Mouse (Mus musculus) midbrain, embryonic 14.5 days (tissue): ENCODE results near the gene Nrn1. TPM values are rescaled to one million over a fixed set of nuclear protein-coding genes. Genes with fewer than 3 reads are reported as not detected.

Experiments
- ATAC-seq: fragments of 200-750 bp; cut with Nextera tagmentation; 2 replicates; pipeline ENCODE4 v1.8.0; 2017; ENCODE audit warnings: moderate number of reproducible peaks, moderate library complexity; ENCODE audit not compliant: low FRiP score, low TSS enrichment
- DNase-seq: peaks from one replicate; pipeline ENCODE4 v3.0.0-alpha.2; 2015
- H3K27ac ChIP-seq: fragments of 300-500 bp; sonication (generic); replicated peaks from 2 replicates; pipeline ENCODE4 v1.5.1; 2014; ENCODE audit warnings: mild to moderate bottlenecking, low read depth, low read length, moderate library complexity
- H3K27me3 ChIP-seq: fragments of 300-500 bp; sonication (generic); 2 replicates; pipeline ENCODE4 v1.6.1; 2014; ENCODE audit warnings: low read length, control low read depth, mixed read lengths; ENCODE audit not compliant: control insufficient read depth, insufficient read depth
- H3K36me3 ChIP-seq: fragments of 300-500 bp; sonication (generic); 2 replicates; pipeline ENCODE4 v1.6.1; 2014; ENCODE audit warnings: low read length, control low read depth; ENCODE audit not compliant: control insufficient read depth, insufficient read depth
- H3K4me1 ChIP-seq: fragments of 300-500 bp; sonication (generic); 2 replicates; pipeline ENCODE4 v1.6.1; 2014; ENCODE audit warnings: mild to moderate bottlenecking, antibody characterized with exemption, low read length, control low read depth; ENCODE audit not compliant: control insufficient read depth, insufficient read depth
- H3K4me2 ChIP-seq: fragments of 300-500 bp; sonication (generic); 2 replicates; pipeline ENCODE4 v1.6.1; 2014; ENCODE audit warnings: mild to moderate bottlenecking, low read length, moderate library complexity
- H3K4me3 ChIP-seq: fragments of 300-500 bp; sonication (generic); replicated peaks from 2 replicates; pipeline ENCODE4 v1.5.1; 2014; ENCODE audit warnings: low read depth, low read length
- H3K9ac ChIP-seq: fragments of 300-500 bp; sonication (generic); replicated peaks from 2 replicates; pipeline ENCODE4 v1.6.1; 2014; ENCODE audit warnings: mild to moderate bottlenecking, low read length, moderate library complexity
- H3K9me3 ChIP-seq: fragments of 300-500 bp; sonication (generic); 2 replicates; pipeline ENCODE4 v1.6.1; 2016; ENCODE audit warnings: low read length, control low read depth, mixed read lengths; ENCODE audit not compliant: control insufficient read depth
- WGBS: fragments of 180-500 bp; shearing (Covaris S2); extraction: QIAGEN DNeasy Blood & Tissue Kit; methylation state at CpG from one replicate; pipeline ENCODE4 v1.1.7; 2014; 5-methylcytosine and 5-hydroxymethylcytosine counted together
- polyA plus RNA-seq: library from polyadenylated mRNA; unstranded; fragments of >200 nt; fragmentation: Nextera tagmentation; extraction: Ambion mirVana; gene quantifications from 2 replicates; pipeline ENCODE4 v1.2.1, GENCODE M21; 2014

The Nrn1 gene
- polyA plus RNA-seq, 1 experiment from 2014 or later, result 80.6 TPM

- Histone ChIP-seq H3K4me2 (peak overlapping the region; percentile 76), H3K4me1 (peaks cover 4% of the 10 kb centered on the region; the same call in 1 of the 2 replicates), H3K36me3 (no peaks in the 10 kb centered on the region), H3K4me3 (peak overlapping the region; percentile 56), H3K27me3 (peaks cover 31% of the 10 kb centered on the region), H3K9ac (peak overlapping the region; percentile 84), H3K27ac (peak overlapping the region; percentile 96), H3K9me3 (no peaks in the 10 kb centered on the region)
- ATAC-seq (no peak), DNase-seq (peak; percentile 71)
- WGBS, result 2% methylated on average over 10 of the region's 10 CpGs
Observed at GRCm38 (mm10) chr13:36733566-36733965, 1.4 kb downstream of the Nrn1 start.

GRCm38 (mm10) chr13:36732891-36733490 lies 1.9 kb downstream of the Nrn1 start:
- no peak for ATAC-seq
- peak overlapping the region; percentile 96 for H3K27ac ChIP-seq
- H3K9ac ChIP-seq, result peak overlapping the region; percentile 84
- H3K36me3 ChIP-seq, result no peaks in the 10 kb centered on the region
- H3K9me3 ChIP-seq, result no peaks in the 10 kb centered on the region
- H3K27me3 ChIP-seq, result peaks cover 36% of the 10 kb centered on the region
- WGBS, result 6% methylated on average over 6 of the region's 6 CpGs
- H3K4me1 ChIP-seq, result peaks cover 4% of the 10 kb centered on the region; the same call in 1 of the 2 replicates
- H3K4me3 ChIP-seq, result peak overlapping the region; percentile 56
- peak; percentile 60 for DNase-seq
- H3K4me2 ChIP-seq, result peak overlapping the region; percentile 76

- Histone ChIP-seq H3K9me3 (no peaks in the 10 kb centered on the region), H3K4me2 (peak overlapping the region; percentile 76), H3K4me1 (peaks cover 4% of the 10 kb centered on the region; the same call in 1 of the 2 replicates), H3K27me3 (peaks cover 36% of the 10 kb centered on the region), H3K27ac (peak overlapping the region; percentile 96), H3K9ac (peak overlapping the region; percentile 84), H3K36me3 (no peaks in the 10 kb centered on the region), H3K4me3 (peak overlapping the region; percentile 56)
- ATAC-seq, result no peak
- under 1% methylated on average over 23 of the region's 23 CpGs for WGBS
- DNase-seq, result peak; percentile 75
Observed at GRCm38 (mm10) chr13:36731931-36732461, 2.9 kb downstream of the Nrn1 start.

GRCm38 (mm10) chr13:36731016-36731930 lies 3.7 kb downstream of the Nrn1 start:
- peak overlapping the region; percentile 96 for H3K27ac ChIP-seq
- under 1% methylated on average over 34 of the region's 34 CpGs for WGBS
- ATAC-seq, result no peak
- H3K27me3 ChIP-seq, result peaks cover 36% of the 10 kb centered on the region
- H3K4me1 ChIP-seq, result peaks cover 4% of the 10 kb centered on the region; the same call in 1 of the 2 replicates
- H3K4me2 ChIP-seq, result peak overlapping the region; percentile 76
- no peaks in the 10 kb centered on the region for H3K9me3 ChIP-seq
- H3K36me3 ChIP-seq, result no peaks in the 10 kb centered on the region
- H3K4me3 ChIP-seq, result peak overlapping the region; percentile 56
- H3K9ac ChIP-seq, result peak overlapping the region; percentile 84
- DNase-seq, result peak; percentile 62

- H3K9ac ChIP-seq, result peak overlapping the region; percentile 84
- DNase-seq (peak; percentile 47), ATAC-seq (no peak)
- peak overlapping the region; percentile 96 for H3K27ac ChIP-seq
- peaks cover 4% of the 10 kb centered on the region; the same call in 1 of the 2 replicates for H3K4me1 ChIP-seq
- no peaks in the 10 kb centered on the region for H3K36me3 ChIP-seq
- peak overlapping the region; percentile 76 for H3K4me2 ChIP-seq
- no peaks in the 10 kb centered on the region for H3K9me3 ChIP-seq
- 1% methylated on average over 14 of the region's 14 CpGs for WGBS
- peaks cover 36% of the 10 kb centered on the region for H3K27me3 ChIP-seq
- peak overlapping the region; percentile 56 for H3K4me3 ChIP-seq
Observed at GRCm38 (mm10) chr13:36730341-36730761, 4.6 kb downstream of the Nrn1 start.

- peak overlapping the region; percentile 84 for H3K9ac ChIP-seq
- H3K27me3 ChIP-seq, result peaks cover 36% of the 10 kb centered on the region
- peak overlapping the region; percentile 96 for H3K27ac ChIP-seq
- no peaks in the 10 kb centered on the region for H3K36me3 ChIP-seq
- H3K4me2 ChIP-seq, result peak overlapping the region; percentile 76
- DNase-seq (peak; percentile 49), ATAC-seq (no peak)
- H3K4me3 ChIP-seq, result peak overlapping the region; percentile 56
- 1% methylated on average over 13 of the region's 13 CpGs for WGBS
- no peaks in the 10 kb centered on the region for H3K9me3 ChIP-seq
- H3K4me1 ChIP-seq, result peaks cover 7% of the 10 kb centered on the region; the same call in 1 of the 2 replicates
Observed at GRCm38 (mm10) chr13:36729731-36730340, 5.1 kb downstream of the Nrn1 start.

GRCm38 (mm10) chr13:36728509-36728908 lies 6.4 kb downstream of the Nrn1 start:
- peak; percentile 17 for DNase-seq
- Histone ChIP-seq H3K27me3 (peaks cover 38% of the 10 kb centered on the region; the same call in 1 of the 2 replicates), H3K36me3 (no peaks in the 10 kb centered on the region), H3K9me3 (no peaks in the 10 kb centered on the region), H3K4me2 (peak overlapping the region; percentile 76), H3K27ac (peak overlapping the region; percentile 96), H3K9ac (peak overlapping the region; percentile 84), H3K4me3 (peak overlapping the region; percentile 56), H3K4me1 (peaks cover 11% of the 10 kb centered on the region; the same call in 1 of the 2 replicates)
- 6% methylated on average over 5 of the region's 5 CpGs for WGBS
- no peak for ATAC-seq
